Mouse (Mus musculus) E14TG2a.4 (cell line): ENCODE measurements around the gene Gfi1b.

ENCODE experiments used
- H3K27me3 ChIP-seq: 2 replicates; pipeline ENCODE4 v1.6.1; 2014; ENCODE audit warnings: low read length, control low read depth; ENCODE audit not compliant: insufficient read depth
- H3K36me3 ChIP-seq: 2 replicates; pipeline ENCODE4 v1.6.1; 2014; ENCODE audit warnings: low read length, control low read depth; ENCODE audit not compliant: insufficient read depth
- H3K4me1 ChIP-seq: replicated peaks from 2 replicates; pipeline ENCODE4 v1.6.1; 2014; ENCODE audit warnings: low read depth, low read length, control low read depth
- H3K4me3 ChIP-seq: replicated peaks from 2 replicates; pipeline ENCODE4 v1.5.1; 2014; ENCODE audit warnings: mild to moderate bottlenecking, low read length
- H3K9me3 ChIP-seq: 2 replicates; pipeline ENCODE4 v1.6.1; 2014; ENCODE audit warnings: low read length, control low read depth
- CTCF ChIP-seq: conservative IDR thresholded peaks from 2 replicates; pipeline ENCODE4 v1.5.1; 2014; ENCODE audit warnings: low read length
- NANOG ChIP-seq: IDR thresholded peaks from 2 replicates; pipeline ENCODE4 v1.6.1; 2014; ENCODE audit warnings: borderline replicate concordance, low read length, mixed read lengths
- POU5F1 ChIP-seq: IDR thresholded peaks from 2 replicates; pipeline ENCODE4 v1.6.1; 2014; ENCODE audit warnings: low read length, borderline replicate concordance

Gene Gfi1b

DNA sequence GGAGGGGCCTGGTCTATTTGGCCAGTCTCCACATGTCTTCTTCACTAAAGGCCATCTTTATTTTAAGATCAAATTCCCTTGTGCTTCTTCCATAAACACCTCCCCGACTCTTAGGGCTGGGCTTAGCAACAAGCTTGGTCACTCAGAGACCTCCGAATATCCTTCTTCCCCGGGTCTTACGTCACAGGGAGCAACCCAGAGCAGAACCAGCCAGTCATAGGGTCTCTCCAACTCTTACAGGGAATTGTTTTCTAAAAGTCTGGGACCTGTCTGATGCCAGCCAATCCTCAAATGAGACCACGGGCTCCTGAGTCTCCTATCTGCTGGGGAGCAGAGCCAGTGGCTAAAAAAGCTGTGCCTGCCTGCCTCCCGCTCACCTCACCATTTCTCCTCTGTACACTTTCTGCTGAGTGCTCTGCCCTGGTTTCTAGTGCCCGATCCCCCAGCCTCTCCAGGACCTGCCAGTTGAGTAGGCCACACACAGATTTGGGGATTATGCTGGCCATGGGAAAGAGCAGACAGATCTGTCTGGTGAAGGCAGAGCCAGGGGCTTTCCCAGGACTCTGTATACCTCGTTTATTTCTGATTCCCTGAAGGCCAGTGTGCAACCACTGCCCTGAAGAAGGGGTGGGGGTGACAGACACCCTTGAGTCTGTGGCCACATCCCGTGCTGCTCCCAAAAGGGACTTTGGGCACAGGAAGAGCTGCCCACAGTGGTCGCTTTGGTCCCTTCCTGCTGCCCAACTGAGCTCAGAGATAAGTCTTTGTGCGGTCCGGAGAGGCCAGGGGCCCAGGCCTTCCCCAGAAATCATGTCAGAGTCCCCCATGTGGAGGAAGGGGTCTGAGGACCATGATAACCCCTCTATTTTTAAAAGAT is 22.9 kb downstream of the Gfi1b start:
- Histone ChIP-seq H3K4me3 (no peak overlapping the region), H3K36me3 (no peaks in the 10 kb centered on the region), H3K9me3 (no peaks in the 10 kb centered on the region), H3K27me3 (peaks cover 52% of the 10 kb centered on the region), H3K4me1 (peaks cover 26% of the 10 kb centered on the region)
- TF ChIP-seq CTCF = no peak
- TF ChIP-seq NANOG = no peak
- no peak for TF ChIP-seq POU5F1

DNA sequence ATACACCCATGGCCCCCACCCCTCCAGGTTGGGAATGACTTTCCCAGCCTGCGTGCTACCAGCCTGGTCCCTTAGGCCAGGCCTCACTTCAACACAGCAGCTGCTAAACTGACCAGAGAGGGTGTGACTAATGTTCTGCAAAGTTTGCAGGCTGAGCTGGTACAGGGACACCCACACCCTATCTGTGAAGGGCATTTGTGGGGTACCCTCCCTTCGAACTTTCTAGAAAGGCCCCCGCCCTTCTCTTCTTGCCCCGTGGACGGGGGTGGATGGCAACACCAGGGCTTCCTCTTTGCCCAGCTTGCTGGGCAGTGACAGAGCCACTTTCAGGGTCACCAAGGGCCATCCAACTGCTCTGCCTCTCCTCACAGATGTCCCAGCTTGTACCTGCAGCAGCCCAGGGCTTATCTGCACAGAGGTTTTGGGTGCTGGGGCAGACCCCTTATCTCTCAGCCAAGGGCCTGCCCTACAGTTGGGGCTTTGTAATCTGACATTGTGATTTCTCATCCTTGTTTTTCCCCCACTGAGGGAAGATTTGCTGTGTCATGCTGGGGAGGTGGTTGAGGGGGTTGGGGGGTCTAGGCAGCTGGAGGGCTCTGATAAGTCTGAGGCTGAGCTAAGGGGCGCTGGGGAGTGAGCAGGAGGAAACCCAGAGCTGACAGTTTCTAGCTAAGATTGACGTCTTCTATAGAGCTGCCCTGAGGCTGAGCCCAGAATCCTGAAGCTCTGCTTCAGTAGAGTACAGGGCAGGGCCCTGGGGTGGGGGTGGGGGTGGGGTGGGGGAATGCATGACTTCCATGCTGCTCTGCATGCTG is 23.8 kb downstream of the Gfi1b start:
- no peaks in the 10 kb centered on the region for H3K36me3 ChIP-seq
- peaks cover 33% of the 10 kb centered on the region for H3K4me1 ChIP-seq
- peaks cover 54% of the 10 kb centered on the region for H3K27me3 ChIP-seq
- 0 out of 2 replicates have a peak overlapping the region, but pooled peaks have one; percentile 1 for H3K4me3 ChIP-seq
- no peak for TF ChIP-seq CTCF
- TF ChIP-seq NANOG = no peak
- TF ChIP-seq POU5F1 = no peak
- H3K9me3 ChIP-seq = no peaks in the 10 kb centered on the region

DNA sequence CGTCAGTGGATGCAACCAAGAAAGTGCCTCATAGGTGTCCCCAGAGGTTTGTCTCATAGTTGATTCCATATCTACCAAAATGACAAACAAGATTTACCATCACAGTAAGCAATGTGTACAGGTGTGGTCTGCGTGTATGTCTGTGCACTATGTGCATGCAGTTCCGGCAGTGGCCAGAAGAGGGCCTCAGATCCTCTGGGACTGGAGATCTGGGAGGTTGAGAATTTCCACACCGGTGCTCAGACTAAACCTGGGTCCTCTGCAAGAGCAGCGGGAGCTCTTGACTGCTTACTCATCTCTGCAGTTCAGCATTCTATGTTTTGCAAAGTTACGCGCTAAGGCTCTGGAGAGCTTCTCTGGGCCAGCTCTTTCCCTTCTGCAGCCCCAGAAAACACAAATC is 24.8 kb downstream of the Gfi1b start:
- Histone ChIP-seq H3K27me3 (peaks cover 50% of the 10 kb centered on the region), H3K4me1 (peaks cover 30% of the 10 kb centered on the region), H3K36me3 (no peaks in the 10 kb centered on the region), H3K4me3 (no peak overlapping the region), H3K9me3 (no peaks in the 10 kb centered on the region)
- TF ChIP-seq POU5F1 (no peak), NANOG (no peak), CTCF (peak; percentile 96)

DNA sequence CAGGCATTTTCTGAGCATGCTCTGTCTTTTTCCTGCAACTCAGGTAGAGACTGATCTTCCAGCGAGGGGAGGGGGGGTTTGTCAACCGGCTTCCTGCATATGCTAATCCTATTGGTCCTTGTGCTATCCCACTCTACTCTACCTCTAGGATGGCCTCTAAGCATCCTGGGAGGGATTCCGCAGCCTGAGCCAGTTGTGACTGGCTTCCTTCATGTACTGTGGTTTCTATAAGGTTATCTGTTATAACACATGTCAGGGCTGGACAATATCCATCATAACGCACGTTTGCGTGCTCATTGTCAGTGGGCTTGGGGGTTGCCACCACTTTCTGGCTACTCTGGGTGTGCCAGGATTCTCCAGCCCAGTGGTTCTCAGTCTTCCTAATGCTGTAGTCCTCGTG is 25.8 kb downstream of the Gfi1b start:
- Histone ChIP-seq H3K27me3 (peaks cover 50% of the 10 kb centered on the region), H3K9me3 (no peaks in the 10 kb centered on the region), H3K4me3 (no peak overlapping the region), H3K4me1 (peaks cover 29% of the 10 kb centered on the region), H3K36me3 (no peaks in the 10 kb centered on the region)
- no peak for TF ChIP-seq POU5F1

DNA sequence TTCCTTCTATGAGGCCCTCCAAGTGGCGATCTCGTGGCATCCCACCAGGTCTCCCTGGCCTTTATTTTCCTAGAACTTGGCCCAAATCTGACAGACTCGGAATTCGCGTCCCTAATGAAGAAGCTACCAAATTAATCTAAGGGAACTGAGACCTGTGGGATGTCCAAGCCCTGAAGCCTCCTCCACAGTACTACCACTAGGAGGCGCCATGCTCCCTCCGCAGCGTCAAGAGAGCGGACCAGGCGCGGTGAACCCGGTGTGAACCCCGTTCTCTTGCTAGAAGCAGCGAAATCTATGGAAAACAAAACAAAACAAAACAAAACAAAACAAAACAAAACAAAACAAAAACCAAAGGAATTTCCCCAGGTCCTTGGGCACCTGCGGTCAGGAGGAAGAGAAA is 29.0 kb downstream of the Gfi1b start:
- peaks cover 34% of the 10 kb centered on the region for H3K27me3 ChIP-seq
- H3K4me3 ChIP-seq = peak overlapping the region; percentile 52
- no peaks in the 10 kb centered on the region for H3K9me3 ChIP-seq
- TF ChIP-seq CTCF = peak; percentile 96
- TF ChIP-seq NANOG = no peak
- TF ChIP-seq POU5F1 = no peak
- H3K36me3 ChIP-seq = no peaks in the 10 kb centered on the region
- peaks cover 17% of the 10 kb centered on the region for H3K4me1 ChIP-seq

DNA sequence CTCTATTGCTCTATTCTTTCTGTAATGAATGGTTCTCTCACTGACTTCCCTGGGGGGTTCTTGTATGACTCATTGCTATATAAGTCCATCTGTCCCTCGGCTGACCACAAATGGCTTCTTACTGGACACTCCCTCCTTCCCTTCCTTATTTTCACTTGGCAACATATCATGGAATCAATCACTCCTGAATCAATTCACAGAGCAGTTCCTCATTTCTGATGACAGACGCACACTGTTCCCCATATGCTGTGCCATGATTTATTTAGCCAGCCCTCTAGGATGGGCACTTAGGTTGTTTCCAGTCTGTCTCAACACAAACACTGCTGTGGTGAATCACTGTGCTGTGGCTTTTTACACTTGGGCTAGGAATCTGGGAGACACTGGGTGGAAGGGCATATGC is 30.3 kb downstream of the Gfi1b start:
- H3K9me3 ChIP-seq = no peaks in the 10 kb centered on the region
- H3K4me3 ChIP-seq = no peak overlapping the region
- H3K36me3 ChIP-seq = no peaks in the 10 kb centered on the region
- H3K4me1 ChIP-seq = peaks cover 12% of the 10 kb centered on the region
- peaks cover 30% of the 10 kb centered on the region for H3K27me3 ChIP-seq
- TF ChIP-seq NANOG = no peak
- TF ChIP-seq CTCF = no peak
- TF ChIP-seq POU5F1 = no peak

DNA sequence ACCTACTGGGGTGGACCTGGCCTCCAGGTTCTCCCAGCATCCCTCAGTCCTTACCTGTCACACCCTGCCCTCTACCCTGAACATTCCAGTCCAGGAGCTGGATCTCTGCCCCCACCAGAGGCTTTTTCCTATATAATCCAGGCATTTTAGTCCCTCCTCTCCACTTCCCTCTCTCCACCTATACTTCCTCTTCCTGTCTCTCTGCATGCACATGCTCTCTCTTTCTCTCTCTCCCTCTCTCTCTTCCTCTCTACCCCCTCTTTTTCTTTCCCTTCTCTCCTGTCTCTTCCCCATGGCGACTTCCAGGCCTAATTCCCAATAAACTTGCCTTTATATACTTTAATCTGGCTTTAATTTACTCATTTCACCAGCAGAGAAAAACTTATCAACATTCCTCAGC is 33.2 kb downstream of the Gfi1b start:
- peaks cover 16% of the 10 kb centered on the region for H3K27me3 ChIP-seq
- TF ChIP-seq CTCF = no peak
- TF ChIP-seq POU5F1 = no peak
- no peaks in the 10 kb centered on the region for H3K36me3 ChIP-seq
- no peaks in the 10 kb centered on the region for H3K9me3 ChIP-seq
- no peak overlapping the region for H3K4me3 ChIP-seq
- peaks cover 13% of the 10 kb centered on the region for H3K4me1 ChIP-seq

DNA sequence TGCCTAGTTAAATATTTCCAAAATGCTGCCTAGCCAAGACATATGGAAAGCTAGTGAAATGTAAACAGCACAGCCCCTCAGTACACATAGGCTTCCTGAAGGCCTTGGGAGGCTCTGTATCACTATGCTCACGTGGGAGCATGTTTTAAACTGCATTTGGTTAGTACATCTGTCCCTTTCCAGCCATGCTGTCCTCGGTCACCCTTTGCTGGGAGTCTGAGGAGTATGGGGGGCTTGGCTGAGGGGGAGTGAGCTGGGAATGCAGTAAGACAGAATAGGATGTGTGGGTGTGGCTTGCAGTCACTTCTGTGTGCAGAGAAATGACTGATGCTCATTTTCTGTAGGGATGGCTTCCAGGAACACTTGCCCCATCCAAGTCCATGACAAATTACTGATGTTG is 36.1 kb downstream of the Gfi1b start:
- peaks cover 8% of the 10 kb centered on the region for H3K36me3 ChIP-seq

More for the DNA sequence above, 36.1 kb downstream of the Gfi1b start:
- no peak overlapping the region for H3K4me3 ChIP-seq
- TF ChIP-seq NANOG (no peak), POU5F1 (no peak), CTCF (no peak)
- H3K4me1 ChIP-seq = peaks cover 26% of the 10 kb centered on the region
- no peaks in the 10 kb centered on the region for H3K9me3 ChIP-seq
- H3K27me3 ChIP-seq = peaks cover 9% of the 10 kb centered on the region
